Mouse (Mus musculus): ENCODE measurements around the gene Glce. TPM values are rescaled to one million over a fixed set of nuclear protein-coding genes. Genes with fewer than 3 reads are reported as not detected.

The Glce gene
- polyA plus RNA-seq, 1 experiment from 2014 or later: 27.6 TPM

DNA sequence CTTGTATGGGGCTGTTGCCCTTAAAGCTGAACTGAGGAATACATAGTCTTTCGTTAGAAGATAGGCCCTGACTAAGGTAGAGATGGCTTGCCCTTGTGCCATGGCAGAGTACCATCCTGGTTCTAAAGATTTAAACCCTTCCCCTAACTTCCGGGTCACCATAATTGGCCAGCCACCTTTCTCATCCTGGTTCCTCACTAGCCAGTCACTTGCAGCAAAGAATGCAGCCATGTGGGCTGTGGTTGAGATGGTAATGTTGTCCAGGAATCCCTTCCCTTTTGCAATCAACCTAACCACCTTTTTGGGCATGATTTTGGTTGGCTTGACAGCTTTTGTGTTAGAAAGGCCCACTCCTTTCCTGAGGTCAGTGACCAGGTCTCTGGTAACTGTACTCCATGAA is 62.0 kb downstream of the Glce start:
- Histone ChIP-seq H3K4me3 (ENCODE audit: low read depth, low read length) (no peak overlapping the region), H3K36me3 (ENCODE audit: control insufficient read depth, insufficient read depth, low read length) (no peaks in the 10 kb centered on the region; the same call in 1 of the 2 replicates), H3K4me2 (replicated peaks; ENCODE audit: low read depth, low read length) (no peak overlapping the region), H3K9ac (replicated peaks; ENCODE audit: low read depth, low read length) (no peak overlapping the region), H3K27ac (ENCODE audit: low read length) (no peak overlapping the region), H3K27me3 (ENCODE audit: control insufficient read depth, insufficient read depth, low read length) (no peaks in the 10 kb centered on the region), H3K4me1 (ENCODE audit: control insufficient read depth, insufficient read depth, low read length) (no peaks in the 10 kb centered on the region), H3K9me3 (ENCODE audit: control insufficient read depth, low read depth, low read length) (no peaks in the 10 kb centered on the region)
- 87% methylated on average over 2 of the region's 2 CpGs for WGBS
- ATAC-seq (ENCODE audit: insufficient number of reproducible peaks, insufficient read depth, low FRiP score, low read depth): no peak

DNA sequence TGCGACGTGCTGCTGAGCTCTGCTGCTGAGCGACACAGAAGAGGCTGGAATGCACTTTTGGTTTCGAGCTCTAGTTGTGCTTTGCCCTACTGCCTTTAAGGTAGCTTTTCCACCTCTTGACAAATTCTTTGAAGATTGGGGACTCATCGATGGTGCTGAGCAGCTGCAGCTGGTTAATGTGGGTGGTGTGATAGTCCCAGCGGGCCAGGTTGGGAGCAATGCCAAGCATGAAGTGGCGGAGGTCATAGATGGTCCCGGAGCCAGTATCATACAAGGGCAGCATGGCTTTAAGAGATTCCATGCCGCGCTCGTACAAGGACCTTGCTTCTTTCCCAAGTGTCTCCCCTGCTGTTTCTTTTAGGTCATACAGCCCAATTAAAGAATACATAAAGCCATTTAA is 62.5 kb downstream of the Glce start:
- H3K4me1 ChIP-seq (ENCODE audit: control insufficient read depth, insufficient read depth, low read length): no peaks in the 10 kb centered on the region
- WGBS: 86% methylated on average over 11 of the region's 11 CpGs
- ATAC-seq (ENCODE audit: insufficient number of reproducible peaks, insufficient read depth, low FRiP score, low read depth): no peak
- H3K4me3 ChIP-seq (ENCODE audit: low read depth, low read length): no peak overlapping the region
- H3K27ac ChIP-seq (ENCODE audit: low read length): no peak overlapping the region
- no peak overlapping the region for H3K4me2 ChIP-seq (replicated peaks; ENCODE audit: low read depth, low read length)
- H3K36me3 ChIP-seq (ENCODE audit: control insufficient read depth, insufficient read depth, low read length): no peaks in the 10 kb centered on the region; the same call in 1 of the 2 replicates
- H3K9me3 ChIP-seq (ENCODE audit: control insufficient read depth, low read depth, low read length): no peaks in the 10 kb centered on the region
- no peak overlapping the region for H3K9ac ChIP-seq (replicated peaks; ENCODE audit: low read depth, low read length)
- H3K27me3 ChIP-seq (ENCODE audit: control insufficient read depth, insufficient read depth, low read length): no peaks in the 10 kb centered on the region

DNA sequence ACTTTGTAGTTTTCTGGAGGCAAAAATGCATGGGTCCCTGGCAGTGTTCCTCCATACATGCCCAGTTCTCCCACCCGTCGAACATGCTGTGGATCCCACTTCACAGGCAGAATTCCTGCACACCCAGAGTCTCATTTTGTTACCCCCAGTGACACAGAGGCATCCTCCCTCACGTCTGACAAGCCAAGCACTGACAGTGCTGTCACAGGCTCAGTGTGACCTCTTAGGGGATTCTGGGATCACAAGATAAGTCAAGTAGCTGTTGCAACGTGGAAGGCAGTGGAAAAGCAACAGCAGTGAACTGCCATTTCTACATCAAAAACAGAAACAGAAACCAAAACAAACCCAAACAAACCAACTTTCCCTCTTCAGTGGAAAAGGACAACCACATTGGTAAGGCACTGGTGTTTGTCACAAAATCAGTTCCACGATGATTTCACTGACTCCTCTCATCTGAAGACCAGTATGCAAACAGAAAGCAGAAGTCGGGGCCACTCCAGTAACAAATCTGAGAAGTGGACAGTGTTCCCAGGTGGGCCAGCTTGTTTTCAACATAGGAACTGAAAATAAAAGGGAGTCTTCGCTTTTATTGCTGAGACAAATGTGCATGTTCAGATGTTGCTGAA is 64.5 kb downstream of the Glce start:
- no peak overlapping the region for H3K4me2 ChIP-seq (replicated peaks; ENCODE audit: low read depth, low read length)
- no peaks in the 10 kb centered on the region for H3K4me1 ChIP-seq (ENCODE audit: control insufficient read depth, insufficient read depth, low read length)
- H3K27ac ChIP-seq (ENCODE audit: low read length): no peak overlapping the region
- H3K9ac ChIP-seq (replicated peaks; ENCODE audit: low read depth, low read length): no peak overlapping the region
- H3K4me3 ChIP-seq (ENCODE audit: low read depth, low read length): no peak overlapping the region
- ATAC-seq (ENCODE audit: insufficient number of reproducible peaks, insufficient read depth, low FRiP score, low read depth): no peak
- H3K27me3 ChIP-seq (ENCODE audit: control insufficient read depth, insufficient read depth, low read length): no peaks in the 10 kb centered on the region
- no peaks in the 10 kb centered on the region for H3K9me3 ChIP-seq (ENCODE audit: control insufficient read depth, low read depth, low read length)
- H3K36me3 ChIP-seq (ENCODE audit: control insufficient read depth, insufficient read depth, low read length): no peaks in the 10 kb centered on the region; the same call in 1 of the 2 replicates
- WGBS: 73% methylated on average over 7 of the region's 7 CpGs

DNA sequence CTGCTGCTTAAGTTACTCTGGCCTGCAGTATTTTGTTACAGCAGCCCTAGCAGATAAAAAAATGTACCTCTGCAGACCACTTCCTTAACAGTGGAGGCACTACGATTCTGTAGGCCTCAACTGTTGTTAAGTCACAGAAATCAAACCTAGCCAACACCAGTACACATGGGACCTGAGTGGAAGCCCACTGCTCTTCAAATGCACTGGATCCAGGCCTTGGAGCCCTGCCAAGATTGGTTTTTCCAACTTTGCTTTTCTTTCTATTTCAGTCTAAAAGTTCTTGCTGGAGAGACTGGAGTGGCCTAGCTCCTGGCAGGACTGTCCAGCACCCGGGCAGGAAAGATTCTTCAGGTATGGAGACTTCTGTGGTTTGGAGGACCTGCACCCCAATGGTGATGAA is 66.2 kb downstream of the Glce start:
- Histone ChIP-seq H3K27ac (ENCODE audit: low read length) (no peak overlapping the region), H3K4me3 (ENCODE audit: low read depth, low read length) (no peak overlapping the region), H3K27me3 (ENCODE audit: control insufficient read depth, insufficient read depth, low read length) (no peaks in the 10 kb centered on the region), H3K9me3 (ENCODE audit: control insufficient read depth, low read depth, low read length) (no peaks in the 10 kb centered on the region), H3K9ac (replicated peaks; ENCODE audit: low read depth, low read length) (no peak overlapping the region), H3K4me1 (ENCODE audit: control insufficient read depth, insufficient read depth, low read length) (no peaks in the 10 kb centered on the region), H3K4me2 (replicated peaks; ENCODE audit: low read depth, low read length) (no peak overlapping the region), H3K36me3 (ENCODE audit: control insufficient read depth, insufficient read depth, low read length) (no peaks in the 10 kb centered on the region; the same call in 1 of the 2 replicates)
- ATAC-seq (ENCODE audit: insufficient number of reproducible peaks, insufficient read depth, low FRiP score, low read depth): no peak
- 82% methylated on average over 2 of the region's 2 CpGs for WGBS

DNA sequence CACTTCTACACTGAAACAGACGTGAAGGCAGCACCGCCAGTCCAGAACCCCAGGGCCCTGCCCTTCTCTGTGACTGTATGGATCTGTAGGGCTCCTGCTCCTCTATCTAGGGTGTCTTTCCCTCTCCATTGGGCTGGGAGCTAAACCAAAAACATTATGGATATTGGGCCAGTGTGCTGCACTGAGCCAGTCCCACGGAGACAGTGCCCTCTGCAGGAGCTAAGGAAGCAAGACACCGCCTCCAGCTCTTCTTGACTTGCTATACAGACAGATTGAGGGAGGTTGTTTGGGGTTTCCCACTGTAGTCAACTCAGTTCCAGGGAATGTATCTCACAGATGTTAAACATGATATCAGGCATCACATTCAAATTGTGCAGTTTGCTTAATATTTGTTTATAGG is 71.7 kb downstream of the Glce start:
- no peak overlapping the region for H3K4me3 ChIP-seq (ENCODE audit: low read depth, low read length)
- 60% methylated on average over 4 of the region's 4 CpGs for WGBS
- H3K9ac ChIP-seq (replicated peaks; ENCODE audit: low read depth, low read length): no peak overlapping the region
- no peak overlapping the region for H3K27ac ChIP-seq (ENCODE audit: low read length)
- H3K27me3 ChIP-seq (ENCODE audit: control insufficient read depth, insufficient read depth, low read length): no peaks in the 10 kb centered on the region
- H3K4me2 ChIP-seq (replicated peaks; ENCODE audit: low read depth, low read length): no peak overlapping the region
- no peaks in the 10 kb centered on the region for H3K9me3 ChIP-seq (ENCODE audit: control insufficient read depth, low read depth, low read length)
- H3K4me1 ChIP-seq (ENCODE audit: control insufficient read depth, insufficient read depth, low read length): no peaks in the 10 kb centered on the region
- no peak; the same call in 1 of the 2 replicates for ATAC-seq (ENCODE audit: insufficient number of reproducible peaks, insufficient read depth, low FRiP score, low read depth)
- no peaks in the 10 kb centered on the region for H3K36me3 ChIP-seq (ENCODE audit: control insufficient read depth, insufficient read depth, low read length)

DNA sequence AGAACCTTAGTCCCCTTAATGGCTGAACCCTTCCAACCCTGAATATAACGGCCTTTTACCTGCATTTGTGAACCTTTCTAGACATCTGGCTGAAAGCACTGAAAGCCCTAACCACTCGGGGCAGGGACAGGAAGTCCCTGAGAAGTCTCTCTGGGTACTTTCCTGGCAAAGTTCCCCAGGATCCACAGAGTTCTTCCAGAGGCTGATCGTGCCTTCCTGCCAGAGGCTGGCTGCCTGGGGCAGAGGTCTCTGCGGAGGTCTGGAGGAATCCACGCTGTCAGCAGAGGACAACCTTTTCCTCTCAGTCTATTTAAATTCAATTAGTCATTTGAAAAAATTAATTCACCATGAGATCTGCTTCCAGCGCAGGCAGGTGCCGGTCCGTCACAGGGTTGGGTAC is 73.3 kb downstream of the Glce start:
- H3K9ac ChIP-seq (replicated peaks; ENCODE audit: low read depth, low read length): no peak overlapping the region
- H3K9me3 ChIP-seq (ENCODE audit: control insufficient read depth, low read depth, low read length): no peaks in the 10 kb centered on the region
- H3K4me2 ChIP-seq (replicated peaks; ENCODE audit: low read depth, low read length): no peak overlapping the region
- no peaks in the 10 kb centered on the region for H3K4me1 ChIP-seq (ENCODE audit: control insufficient read depth, insufficient read depth, low read length)
- ATAC-seq (ENCODE audit: insufficient number of reproducible peaks, insufficient read depth, low FRiP score, low read depth): no peak
- H3K4me3 ChIP-seq (ENCODE audit: low read depth, low read length): no peak overlapping the region
- no peaks in the 10 kb centered on the region for H3K36me3 ChIP-seq (ENCODE audit: control insufficient read depth, insufficient read depth, low read length)
- WGBS: 63% methylated on average over 8 of the region's 8 CpGs
- H3K27me3 ChIP-seq (ENCODE audit: control insufficient read depth, insufficient read depth, low read length): no peaks in the 10 kb centered on the region
- H3K27ac ChIP-seq (ENCODE audit: low read length): no peak overlapping the region

DNA sequence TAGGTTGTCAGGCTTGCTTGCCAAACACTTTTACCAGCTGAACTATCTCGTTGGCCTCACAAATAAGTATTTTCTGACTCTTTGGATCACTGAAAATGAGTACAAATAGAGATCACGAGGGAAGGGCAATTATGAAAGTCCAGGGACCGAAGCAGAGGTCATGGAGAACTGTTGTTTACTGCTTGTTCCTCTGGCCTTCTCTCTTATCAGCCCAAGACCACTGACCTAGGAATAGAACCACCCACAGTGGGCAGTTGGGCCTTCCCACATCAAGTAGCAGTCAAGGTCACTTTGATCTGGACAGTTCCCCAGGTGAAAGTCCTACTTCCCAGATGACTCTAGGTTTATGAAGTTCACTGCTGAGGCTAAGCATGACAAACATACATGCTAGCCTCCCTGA is 80.3 kb downstream of the Glce start:
- H3K27ac ChIP-seq (ENCODE audit: low read length): no peak overlapping the region
- ATAC-seq (ENCODE audit: insufficient number of reproducible peaks, insufficient read depth, low FRiP score, low read depth): no peak
- no peaks in the 10 kb centered on the region for H3K4me1 ChIP-seq (ENCODE audit: control insufficient read depth, insufficient read depth, low read length)
- H3K36me3 ChIP-seq (ENCODE audit: control insufficient read depth, insufficient read depth, low read length): no peaks in the 10 kb centered on the region
- H3K27me3 ChIP-seq (ENCODE audit: control insufficient read depth, insufficient read depth, low read length): no peaks in the 10 kb centered on the region
- no peak overlapping the region for H3K4me3 ChIP-seq (ENCODE audit: low read depth, low read length)
- H3K9ac ChIP-seq (replicated peaks; ENCODE audit: low read depth, low read length): no peak overlapping the region
- WGBS: 90% methylated on average over 3 of the region's 3 CpGs
- no peaks in the 10 kb centered on the region for H3K9me3 ChIP-seq (ENCODE audit: control insufficient read depth, low read depth, low read length)
- no peak overlapping the region for H3K4me2 ChIP-seq (replicated peaks; ENCODE audit: low read depth, low read length)

DNA sequence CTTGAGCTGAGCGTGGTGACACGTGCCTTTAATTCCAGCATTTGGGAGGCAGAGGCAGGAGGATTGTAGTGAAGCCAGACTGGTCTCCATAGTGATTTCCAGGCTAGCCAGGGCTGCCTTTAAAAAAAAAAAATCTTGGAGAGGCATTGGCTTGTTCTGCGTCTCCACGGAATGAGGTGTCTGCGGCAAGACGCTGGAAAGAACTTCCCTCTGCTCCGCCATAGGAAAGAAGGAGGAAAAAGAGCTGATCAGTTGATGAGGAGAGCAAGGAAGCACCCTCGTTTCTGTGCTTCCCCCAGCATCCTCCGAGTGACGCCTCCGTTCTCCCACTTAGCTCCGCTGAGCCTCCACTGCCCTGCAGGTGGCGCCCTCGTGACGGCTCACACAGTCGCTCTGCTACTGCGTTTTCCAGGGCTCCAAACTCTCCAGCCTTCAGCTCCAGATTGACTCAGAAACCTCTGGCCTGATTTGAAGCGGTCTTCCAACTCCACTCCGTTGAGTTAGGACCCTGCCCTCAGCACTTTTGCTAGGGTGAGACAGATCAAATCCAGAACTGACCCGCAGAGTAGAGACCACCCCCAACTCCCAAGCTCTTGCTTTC is 82.3 kb downstream of the Glce start:
- Histone ChIP-seq H3K4me2 (replicated peaks; ENCODE audit: low read depth, low read length) (0 out of 2 replicates have a peak overlapping the region, but pooled peaks have one; percentile 8), H3K27ac (ENCODE audit: low read length) (no peak overlapping the region), H3K9me3 (ENCODE audit: control insufficient read depth, low read depth, low read length) (no peaks in the 10 kb centered on the region), H3K27me3 (ENCODE audit: control insufficient read depth, insufficient read depth, low read length) (no peaks in the 10 kb centered on the region), H3K36me3 (ENCODE audit: control insufficient read depth, insufficient read depth, low read length) (no peaks in the 10 kb centered on the region), H3K9ac (replicated peaks; ENCODE audit: low read depth, low read length) (no peak overlapping the region), H3K4me1 (ENCODE audit: control insufficient read depth, insufficient read depth, low read length) (no peaks in the 10 kb centered on the region), H3K4me3 (ENCODE audit: low read depth, low read length) (no peak overlapping the region)
- 8% methylated on average over 20 of the region's 20 CpGs for WGBS
- ATAC-seq (ENCODE audit: insufficient number of reproducible peaks, insufficient read depth, low FRiP score, low read depth): 0 out of 2 replicates have a peak, but pooled peaks have one; percentile 10

DNA sequence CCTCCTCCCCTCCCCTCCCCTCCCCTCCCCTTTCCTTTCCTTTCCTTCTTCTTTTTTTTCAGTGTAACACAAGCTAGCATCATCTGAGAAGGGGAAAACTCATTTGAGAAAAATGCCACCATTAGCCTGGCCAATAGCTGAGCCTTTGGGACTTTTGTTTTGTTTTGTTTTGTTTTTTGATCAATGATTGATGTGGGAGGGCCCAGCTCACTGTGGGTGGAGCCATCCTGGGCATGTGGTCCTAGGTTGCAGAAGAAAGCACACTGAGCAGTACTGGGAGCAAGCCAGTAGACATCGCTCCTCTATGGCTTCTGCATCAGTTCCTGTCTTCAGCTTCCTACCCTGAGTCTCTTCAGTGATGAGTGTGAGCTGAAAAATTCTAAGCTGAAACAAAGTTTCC is 86.6 kb downstream of the Glce start:
- Histone ChIP-seq H3K9ac (replicated peaks; ENCODE audit: low read depth, low read length) (no peak overlapping the region), H3K4me1 (ENCODE audit: control insufficient read depth, insufficient read depth, low read length) (no peaks in the 10 kb centered on the region), H3K4me3 (ENCODE audit: low read depth, low read length) (no peak overlapping the region), H3K4me2 (replicated peaks; ENCODE audit: low read depth, low read length) (no peak overlapping the region), H3K27me3 (ENCODE audit: control insufficient read depth, insufficient read depth, low read length) (no peaks in the 10 kb centered on the region), H3K36me3 (ENCODE audit: control insufficient read depth, insufficient read depth, low read length) (no peaks in the 10 kb centered on the region), H3K9me3 (ENCODE audit: control insufficient read depth, low read depth, low read length) (no peaks in the 10 kb centered on the region), H3K27ac (ENCODE audit: low read length) (no peak overlapping the region)
- no peak for ATAC-seq (ENCODE audit: insufficient number of reproducible peaks, insufficient read depth, low FRiP score, low read depth)
- WGBS: 94% methylated on average over 1 of the region's 1 CpGs

Data from stomach, embryonic 14.5 days (tissue).